Mouse (Mus musculus): ENCODE data around the gene Chst4. TPM values are rescaled to one million over a fixed set of nuclear protein-coding genes. Genes with fewer than 3 reads are reported as not detected.

Gene Chst4
- total RNA-seq, 1 experiment from 2014 or later, result not detected

Other genes starting within 250 kb of the Chst4 start
- 6.3 and 8.4 TPM in 2 replicates for gene Phlpp2, start 171.2 kb downstream of the Chst4 start, total RNA-seq (2017)
- gene Marveld3, start 77.5 kb downstream of the Chst4 start, total RNA-seq (2017), result not detected in 2 replicates
- gene Tat, start 49.3 kb downstream of the Chst4 start, total RNA-seq (2017), result not detected in 2 replicates
- gene Zfp612, start 40.0 kb upstream of the Chst4 start, total RNA-seq (2017), result 1.4 and 4.1 TPM in 2 replicates
- not detected in 2 replicates for gene Gm21964, start 61.5 kb upstream of the Chst4 start, total RNA-seq (2017)
- not detected in 2 replicates for gene Gm17720, start 63.0 kb upstream of the Chst4 start, total RNA-seq (2017)
- not detected in 2 replicates for gene Calb2, start 128.5 kb upstream of the Chst4 start, total RNA-seq (2017)
- gene Cmtr2, start 175.9 kb upstream of the Chst4 start, total RNA-seq (2017), result 13.8 and 13.9 TPM in 2 replicates
- not detected in 2 replicates for gene Hydin, start 227.2 kb upstream of the Chst4 start, total RNA-seq (2017)

All from hematopoietic stem cell, adult 5-6 weeks (primary cell).